Mouse (Mus musculus): ENCODE results near the gene Il2rb.

Gene Il2rb

GRCm38 (mm10) chr15:78479470-78479869 lies 15.6 kb downstream of the Il2rb start:
- DNase-seq: no peak

- DNase-seq: no peak
These were observed 17.0 kb downstream of the Il2rb start for GRCm38 (mm10) chr15:78478073-78478472.

- no peak for DNase-seq
These were observed 18.2 kb downstream of the Il2rb start for GRCm38 (mm10) chr15:78476878-78477277.

- no peak for DNase-seq
These were observed 19.5 kb downstream of the Il2rb start for GRCm38 (mm10) chr15:78475604-78476031.

GRCm38 (mm10) chr15:78473442-78473841 lies 21.6 kb downstream of the Il2rb start:
- DNase-seq: no peak

- DNase-seq: no peak
These were observed 23.2 kb downstream of the Il2rb start for GRCm38 (mm10) chr15:78471902-78472301.

GRCm38 (mm10) chr15:78470495-78471276 lies 24.4 kb downstream of the Il2rb start:
- no peak for DNase-seq

- DNase-seq: no peak
These were observed 26.6 kb downstream of the Il2rb start, which contains the start of gene Tmprss6 for GRCm38 (mm10) chr15:78468379-78468937. TSS of gene Tmprss6 (minus strand) at chr15:78468634.

- DNase-seq: no peak
These were observed 27.5 kb downstream of the Il2rb start for GRCm38 (mm10) chr15:78467570-78467969.

GRCm38 (mm10) chr15:78466809-78467208 lies 28.3 kb downstream of the Il2rb start:
- no peak for DNase-seq

GRCm38 (mm10) chr15:78462981-78463380 lies 32.1 kb downstream of the Il2rb start:
- no peak for DNase-seq

GRCm38 (mm10) chr15:78457193-78457592 lies 37.9 kb downstream of the Il2rb start:
- DNase-seq: no peak

GRCm38 (mm10) chr15:78456051-78456450 lies 39.0 kb downstream of the Il2rb start:
- DNase-seq: no peak

GRCm38 (mm10) chr15:78455168-78455567 lies 39.9 kb downstream of the Il2rb start:
- no peak for DNase-seq

GRCm38 (mm10) chr15:78452929-78453328 lies 42.1 kb downstream of the Il2rb start:
- no peak for DNase-seq

GRCm38 (mm10) chr15:78451201-78451600 lies 43.9 kb downstream of the Il2rb start:
- no peak for DNase-seq

GRCm38 (mm10) chr15:78450419-78450768 lies 44.7 kb downstream of the Il2rb start:
- no peak for DNase-seq

- DNase-seq: peak; percentile 70
These were observed 45.2 kb downstream of the Il2rb start for GRCm38 (mm10) chr15:78449694-78450418.

GRCm38 (mm10) chr15:78449131-78449530 lies 45.9 kb downstream of the Il2rb start:
- no peak for DNase-seq

GRCm38 (mm10) chr15:78447746-78448535 lies 47.1 kb downstream of the Il2rb start:
- DNase-seq: peak; percentile 99

GRCm38 (mm10) chr15:78447121-78447520 lies 48.0 kb downstream of the Il2rb start:
- DNase-seq: no peak

GRCm38 (mm10) chr15:78443857-78444256 lies 51.2 kb downstream of the Il2rb start:
- DNase-seq: no peak

GRCm38 (mm10) chr15:78442231-78442630 lies 52.8 kb downstream of the Il2rb start:
- DNase-seq: no peak
